Mouse (Mus musculus): ENCODE results near the gene Ptpre.
"Not testable (repeated sequence)": the region's sequence is repeated elsewhere in the genome, so short reads cannot be mapped to it uniquely, and the experiment has no call there.

Gene Ptpre

DNA sequence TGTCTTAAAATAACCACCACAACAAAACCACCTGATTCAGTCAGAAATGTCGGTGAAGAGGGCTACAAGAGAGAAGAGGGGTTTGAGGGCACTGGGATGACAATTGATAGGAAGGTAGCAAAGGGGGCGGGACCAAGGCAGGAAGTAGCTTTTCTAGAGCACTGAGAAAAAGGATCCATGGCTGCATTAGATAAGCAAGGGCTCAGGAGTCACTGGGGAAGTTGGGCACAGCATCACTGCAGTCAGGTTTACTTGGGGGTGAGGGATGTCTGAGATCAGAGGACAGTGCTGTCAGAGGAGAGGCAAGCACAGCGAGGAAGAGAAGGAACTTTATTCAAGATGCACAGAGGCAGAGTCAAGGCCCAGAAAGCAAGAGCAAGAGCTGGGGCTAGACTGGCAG is 1.4 kb upstream of the Ptpre start:
- DNase-seq = no peak

DNA sequence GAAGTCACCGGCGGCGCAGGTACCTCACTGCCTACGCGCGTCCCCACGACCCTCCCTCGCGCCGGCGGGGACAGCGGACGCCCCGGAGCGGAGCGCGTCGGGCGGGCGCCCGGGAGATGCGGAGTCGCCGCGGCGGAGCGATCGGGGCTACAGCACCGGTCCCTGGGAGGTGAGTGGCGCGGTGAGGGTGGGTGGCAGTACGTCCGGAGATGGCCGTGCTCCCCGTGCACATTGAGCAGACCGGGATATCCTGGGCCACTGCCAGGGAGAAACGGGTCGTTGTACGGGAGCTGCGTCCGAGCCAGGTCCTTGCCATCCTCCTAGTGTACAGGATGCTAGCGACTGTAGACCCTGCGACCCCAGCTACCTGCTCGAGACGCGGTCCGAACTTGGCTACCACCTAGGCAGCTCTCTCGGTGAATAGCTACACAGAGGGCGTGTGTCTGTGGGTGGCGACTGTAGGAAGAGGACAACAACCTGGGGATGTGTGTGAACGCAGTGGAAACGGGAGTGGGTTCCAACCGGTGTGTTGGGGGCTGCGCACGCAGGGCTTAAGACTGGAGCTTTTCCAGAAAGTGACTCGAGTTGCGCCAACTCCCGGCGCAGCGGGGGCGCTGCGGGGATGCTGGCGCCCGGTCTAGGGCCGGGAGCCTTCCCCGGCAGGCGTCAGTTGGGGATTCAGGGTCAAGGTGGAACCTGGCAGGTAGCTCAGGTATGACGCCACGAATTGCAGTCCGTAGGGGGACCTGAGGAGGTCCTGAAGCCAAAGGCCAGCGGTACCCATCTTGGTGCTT is 864 bp downstream of the Ptpre start:
- DNase-seq = no peak

DNA sequence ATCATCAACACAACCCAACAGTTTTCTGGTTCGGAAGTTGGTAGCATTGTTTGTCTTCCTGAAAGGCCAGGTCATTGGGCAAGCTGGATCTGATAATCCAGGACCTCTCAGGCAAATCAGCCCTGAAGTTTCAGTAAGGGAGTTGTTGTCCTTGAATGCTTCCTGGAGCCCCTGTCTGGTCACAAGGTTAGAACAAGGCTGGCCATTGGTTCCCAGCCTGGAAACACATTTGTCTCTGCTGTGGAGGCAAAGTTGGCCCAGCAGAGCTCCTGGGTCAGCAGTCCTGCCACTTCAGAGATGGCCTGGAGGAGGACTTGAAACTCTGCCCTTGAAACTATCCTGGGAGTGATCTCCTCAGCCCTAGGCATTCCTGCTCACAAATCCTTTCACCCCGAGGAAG is 2.1 kb downstream of the Ptpre start:
- no peak for DNase-seq

DNA sequence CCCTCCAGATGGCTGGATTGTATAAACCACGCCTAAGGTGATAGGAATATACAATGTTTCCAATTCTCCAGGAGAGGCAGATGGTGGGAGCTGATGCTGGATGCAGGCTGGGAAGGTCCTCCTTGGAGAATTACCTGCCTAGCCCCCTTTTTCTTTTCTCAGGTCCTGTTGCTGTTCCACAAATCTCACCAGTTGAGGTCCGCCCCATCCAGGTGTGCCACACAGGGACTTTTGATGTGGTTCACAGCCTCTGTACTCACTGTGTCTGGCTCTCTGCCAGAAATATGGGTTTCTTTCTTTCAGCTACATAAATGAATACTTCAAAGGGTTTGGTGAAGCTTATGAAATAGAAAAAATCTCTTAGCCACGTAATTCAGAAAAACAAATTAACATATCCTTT is 5.0 kb downstream of the Ptpre start:
- DNase-seq = no peak

DNA sequence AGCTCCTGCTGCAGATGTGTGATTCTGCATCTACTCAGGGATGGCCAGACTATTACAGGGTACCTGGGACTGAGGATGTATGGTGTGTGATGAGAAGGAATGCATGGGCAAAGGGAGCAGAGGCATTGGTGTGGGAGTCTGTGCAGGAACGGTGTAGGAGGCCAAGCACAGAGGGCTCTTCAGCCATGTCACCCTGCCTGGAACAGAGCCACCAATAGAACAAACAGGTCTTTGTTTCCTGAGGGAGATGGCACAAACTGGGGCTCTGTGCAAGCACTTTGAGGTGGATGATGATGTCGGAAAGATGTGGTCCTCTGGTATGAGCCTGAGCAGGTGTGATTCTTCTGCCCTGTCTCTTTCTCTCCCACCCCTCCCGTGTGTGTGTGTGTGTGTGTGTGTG is 5.8 kb downstream of the Ptpre start:
- DNase-seq = peak; percentile 78

DNA sequence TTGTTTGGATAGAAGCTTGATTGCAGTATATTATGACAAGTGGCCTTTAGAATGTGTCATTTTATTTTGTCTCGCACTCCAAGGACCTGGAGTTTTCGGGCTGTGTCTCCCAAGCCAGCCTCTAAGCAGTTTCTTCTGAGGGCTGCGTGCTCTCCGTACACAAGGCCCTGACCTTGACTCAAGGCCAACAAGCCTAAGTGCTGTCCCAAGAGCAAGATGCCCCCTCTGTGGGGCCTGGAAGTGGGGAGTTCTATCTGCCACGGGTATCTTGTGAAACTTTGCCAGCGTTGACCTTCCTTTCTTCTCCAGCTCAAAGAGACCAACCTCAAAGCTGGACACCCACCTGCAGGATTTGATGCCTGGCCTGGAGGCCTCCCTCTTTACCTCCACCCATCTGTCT is 7.0 kb downstream of the Ptpre start:
- DNase-seq = no peak

DNA sequence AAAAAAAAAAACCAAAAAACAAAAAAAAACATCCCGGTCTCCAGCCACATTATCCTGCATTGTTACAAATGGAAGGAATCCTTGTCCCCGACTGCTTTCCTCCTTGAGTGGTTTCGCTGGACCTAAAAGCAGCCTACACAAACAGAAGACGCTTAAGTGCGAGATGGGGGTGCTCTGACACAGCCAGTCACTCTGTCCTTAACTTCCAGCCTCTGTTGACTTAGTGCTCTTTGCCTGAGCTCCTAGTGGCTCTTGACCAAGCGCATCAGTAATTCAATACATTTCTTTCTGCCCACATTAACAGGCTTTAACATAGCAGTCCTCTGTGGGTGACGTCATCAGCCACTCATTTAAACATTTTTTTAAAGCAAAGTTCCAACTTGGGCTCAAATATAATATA is 8.7 kb downstream of the Ptpre start:
- DNase-seq = no peak

DNA sequence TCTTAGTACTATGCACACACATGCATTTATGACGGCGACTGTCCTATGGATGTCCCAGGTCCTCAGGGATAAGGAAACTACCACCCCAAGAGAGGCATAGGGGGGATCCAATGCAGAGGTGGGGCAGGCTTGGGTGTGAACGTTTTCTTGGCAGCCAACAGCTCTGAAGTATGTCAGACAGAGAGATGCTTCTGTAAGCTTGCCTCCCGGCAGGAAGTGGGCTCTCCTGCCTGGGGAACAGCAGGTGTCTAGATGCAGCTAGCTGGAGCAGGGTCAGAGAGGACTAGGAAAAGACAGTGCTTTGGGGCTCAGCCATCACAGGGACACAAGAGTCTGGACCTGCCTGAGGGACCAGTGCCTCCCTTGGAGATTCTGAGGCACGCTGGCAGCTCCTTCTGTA is 9.2 kb downstream of the Ptpre start:
- no peak for DNase-seq

DNA sequence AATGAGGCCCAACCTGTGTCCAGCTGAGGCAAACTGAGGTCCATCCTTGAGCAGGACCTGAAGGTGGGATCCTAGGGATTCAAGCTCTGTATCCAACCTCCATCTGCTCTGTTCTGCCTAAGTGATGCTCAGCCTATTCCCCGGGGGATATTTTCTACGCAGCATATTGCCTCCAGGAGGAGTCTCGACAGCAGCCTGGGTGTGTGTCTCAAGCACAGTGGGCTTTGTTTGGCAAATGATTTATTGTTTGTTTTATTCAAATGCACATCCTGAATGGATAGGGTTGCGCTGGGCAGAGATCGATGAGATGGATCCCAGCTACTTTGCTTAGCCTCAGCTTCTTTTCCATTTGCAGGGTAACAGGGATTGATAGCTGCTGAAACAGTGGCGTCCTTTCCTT is 11.2 kb downstream of the Ptpre start:
- no peak for DNase-seq

DNA sequence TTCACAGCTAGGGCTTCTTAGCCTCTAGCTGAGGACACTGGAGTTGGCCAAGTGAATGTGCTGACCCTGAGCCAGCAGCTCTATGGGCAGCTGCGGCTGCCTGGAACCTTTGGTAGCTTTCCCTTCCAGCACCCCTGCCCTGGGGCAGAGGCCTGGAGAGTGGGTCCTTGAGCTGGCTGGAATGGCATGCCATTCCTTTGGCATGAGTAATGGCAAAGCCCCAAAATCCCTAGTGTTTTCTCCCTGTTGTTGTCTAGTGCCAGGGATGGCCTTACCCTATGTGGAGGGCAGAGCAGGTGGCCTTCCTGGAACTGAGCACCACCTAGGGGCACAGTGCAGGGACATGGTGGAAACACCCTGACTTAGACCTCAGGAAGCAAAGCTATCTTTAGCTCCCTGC is 14.3 kb downstream of the Ptpre start:
- DNase-seq = no peak

DNA sequence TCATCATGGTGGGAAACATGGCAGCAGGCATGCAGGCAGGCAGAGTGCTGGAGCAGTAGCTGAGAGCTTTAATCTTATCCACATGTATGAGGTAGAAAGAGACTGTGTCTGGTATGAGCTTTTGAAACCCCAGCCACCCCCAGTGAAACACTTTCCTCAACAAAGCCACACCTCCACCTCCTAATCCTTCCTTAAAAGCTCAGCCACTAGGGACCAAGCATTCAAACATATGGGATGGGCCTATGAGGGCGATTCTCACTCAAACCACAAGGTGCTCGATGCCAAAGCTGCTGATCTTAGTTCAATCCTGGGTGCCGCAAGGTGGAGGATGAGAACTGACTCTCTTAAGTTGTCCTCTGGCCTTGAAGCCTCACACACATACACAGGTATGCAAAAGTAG is 16.3 kb downstream of the Ptpre start:
- DNase-seq = no peak

DNA sequence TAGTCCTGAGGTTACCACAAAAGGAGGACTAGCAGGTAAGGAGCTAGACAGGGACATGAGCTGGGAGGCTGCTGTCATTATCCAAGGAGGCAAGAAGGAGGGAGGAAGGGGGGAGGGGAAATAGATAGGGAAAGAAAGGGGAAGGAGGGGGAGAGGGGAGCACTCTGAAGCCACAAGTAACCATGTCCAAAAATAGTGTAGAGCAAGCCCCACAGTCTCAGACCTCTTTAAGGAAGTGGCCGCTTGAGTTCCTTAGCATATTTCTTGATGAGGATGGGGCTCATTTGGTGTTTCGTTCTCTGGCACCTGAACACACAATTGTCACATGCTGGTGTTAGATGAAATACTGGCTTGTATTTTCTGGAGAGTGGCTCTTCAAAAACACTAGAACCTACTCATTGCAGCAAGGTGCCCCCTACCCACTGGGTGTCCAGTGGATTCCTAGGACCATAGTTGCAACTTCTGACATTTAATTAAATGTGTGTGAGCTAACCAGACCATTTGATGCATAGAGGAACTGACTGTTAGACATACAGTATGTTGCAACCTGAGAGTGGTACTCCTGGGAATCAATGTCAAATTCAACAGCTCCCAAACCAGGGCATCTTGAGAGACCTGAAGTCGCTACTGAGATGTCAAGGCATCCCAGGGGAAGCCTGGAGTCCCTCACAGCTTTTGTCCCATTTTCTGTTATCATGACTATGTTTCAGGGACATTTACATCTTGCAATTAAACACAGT is 19.6 kb downstream of the Ptpre start:
- no peak for DNase-seq

DNA sequence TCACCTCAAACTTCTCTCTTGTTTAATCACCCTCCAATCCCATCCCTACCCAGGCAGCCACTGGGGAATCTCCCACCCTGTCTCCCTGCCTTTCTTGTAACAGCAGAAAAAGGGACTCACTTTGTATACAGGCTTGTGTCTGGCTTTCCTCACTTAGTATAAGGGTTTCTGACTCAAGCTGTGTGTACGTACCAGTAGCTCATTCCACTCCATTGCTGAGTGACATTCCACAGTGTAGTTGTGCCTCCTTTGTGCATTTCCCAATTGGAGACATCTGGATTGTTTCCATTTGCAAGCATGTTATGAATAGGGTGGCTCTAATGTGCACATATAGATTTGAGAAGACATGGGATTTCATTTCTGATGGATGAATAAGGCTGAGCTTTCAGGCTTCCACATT is 23.0 kb downstream of the Ptpre start:
- DNase-seq = no peak

DNA sequence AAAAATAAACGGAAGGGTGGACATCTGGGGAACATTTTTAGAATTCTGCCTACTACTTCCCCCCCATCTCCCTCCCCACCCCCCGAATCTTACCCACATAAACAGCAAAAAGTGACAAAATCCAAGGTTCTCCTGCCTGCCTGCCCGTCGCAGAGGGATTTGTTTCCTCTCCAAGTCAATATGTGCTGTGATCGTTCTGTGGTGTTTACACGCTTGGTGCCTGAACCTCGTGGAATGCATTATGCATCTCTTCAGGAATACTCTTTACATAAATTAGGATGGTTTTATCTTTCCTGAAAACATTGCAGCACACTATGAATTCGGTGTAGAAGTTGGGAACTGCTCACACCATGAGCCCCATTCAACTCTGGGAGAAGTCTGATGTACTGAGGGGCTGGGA is 26.7 kb downstream of the Ptpre start:
- no peak for DNase-seq

DNA sequence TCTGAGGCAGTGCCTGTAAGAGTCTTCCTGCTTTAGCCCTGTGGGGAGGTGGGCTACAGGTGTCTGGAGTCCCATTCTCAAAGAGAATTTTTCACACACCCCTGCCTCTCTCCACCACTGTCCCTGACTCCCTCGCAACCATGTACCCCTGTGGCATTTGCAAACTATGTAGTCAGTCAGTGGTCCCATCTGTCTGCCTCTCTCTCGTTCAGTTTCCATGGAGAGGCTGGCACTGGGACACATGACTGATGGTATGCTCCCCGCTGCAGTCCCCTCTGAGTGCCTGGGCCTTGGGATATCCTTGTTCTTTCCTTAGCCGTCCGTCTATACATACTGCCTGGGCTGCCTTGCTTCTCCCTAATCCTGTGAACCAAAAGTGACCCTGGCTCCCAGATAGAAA is 28.7 kb downstream of the Ptpre start:
- DNase-seq = no peak

DNA sequence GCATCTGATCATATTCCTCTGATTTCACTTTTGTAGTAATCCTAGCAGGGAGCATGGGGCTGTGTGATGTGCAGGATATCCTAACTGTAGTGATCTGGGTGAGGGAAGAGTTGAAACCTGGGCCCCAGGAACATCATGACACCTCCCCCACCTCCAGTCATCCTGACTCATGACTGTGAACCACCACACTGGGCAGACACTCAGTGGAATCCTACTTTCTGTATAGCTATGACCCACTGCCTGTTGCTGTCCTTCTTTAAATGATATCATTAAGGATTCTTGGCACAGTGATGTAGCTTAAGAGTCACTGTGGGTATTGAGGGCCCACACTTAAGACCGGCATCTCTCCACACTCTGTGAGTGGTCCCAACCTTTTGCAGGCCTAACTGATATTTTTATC is 30.3 kb downstream of the Ptpre start:
- DNase-seq = no peak

DNA sequence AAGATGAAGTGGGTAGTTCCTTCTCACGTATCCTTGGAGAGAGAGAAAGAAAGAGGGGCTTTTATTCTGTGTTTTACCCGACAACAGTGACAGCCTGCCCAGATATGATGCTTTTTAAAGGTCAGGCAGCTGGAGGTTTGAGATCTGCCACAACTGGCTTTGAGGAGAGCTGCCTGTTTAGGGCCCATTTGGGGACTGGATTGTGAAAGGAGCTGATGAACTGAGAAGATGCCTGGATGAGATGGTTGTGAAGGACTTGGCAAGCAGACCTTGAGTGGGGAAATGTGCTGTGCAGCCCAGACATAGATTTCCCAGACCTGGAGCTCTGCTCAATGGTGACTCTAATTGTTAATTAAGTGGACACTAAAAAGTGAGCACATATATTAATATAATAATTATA is 31.3 kb downstream of the Ptpre start:
- DNase-seq = peak; percentile 20

DNA sequence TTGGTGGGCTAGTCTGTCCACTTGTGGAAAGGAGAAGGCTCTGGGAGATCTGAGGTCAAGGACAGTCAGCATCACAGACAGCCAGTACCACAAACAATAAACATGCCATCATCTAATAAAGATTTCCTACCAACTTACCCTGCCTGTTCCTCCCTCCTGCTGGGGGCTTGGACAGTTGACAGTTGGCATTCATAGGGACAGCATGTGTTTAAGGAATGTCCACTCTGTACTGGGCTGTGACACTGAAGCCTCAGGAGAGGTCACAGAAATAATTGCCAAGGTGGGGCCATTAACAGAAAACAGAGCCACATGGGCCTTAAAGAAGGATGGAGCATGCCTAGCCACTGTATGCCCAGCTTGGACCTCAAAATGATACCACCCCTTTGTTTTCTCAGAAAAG is 34.1 kb downstream of the Ptpre start:
- peak; percentile 16 for DNase-seq

DNA sequence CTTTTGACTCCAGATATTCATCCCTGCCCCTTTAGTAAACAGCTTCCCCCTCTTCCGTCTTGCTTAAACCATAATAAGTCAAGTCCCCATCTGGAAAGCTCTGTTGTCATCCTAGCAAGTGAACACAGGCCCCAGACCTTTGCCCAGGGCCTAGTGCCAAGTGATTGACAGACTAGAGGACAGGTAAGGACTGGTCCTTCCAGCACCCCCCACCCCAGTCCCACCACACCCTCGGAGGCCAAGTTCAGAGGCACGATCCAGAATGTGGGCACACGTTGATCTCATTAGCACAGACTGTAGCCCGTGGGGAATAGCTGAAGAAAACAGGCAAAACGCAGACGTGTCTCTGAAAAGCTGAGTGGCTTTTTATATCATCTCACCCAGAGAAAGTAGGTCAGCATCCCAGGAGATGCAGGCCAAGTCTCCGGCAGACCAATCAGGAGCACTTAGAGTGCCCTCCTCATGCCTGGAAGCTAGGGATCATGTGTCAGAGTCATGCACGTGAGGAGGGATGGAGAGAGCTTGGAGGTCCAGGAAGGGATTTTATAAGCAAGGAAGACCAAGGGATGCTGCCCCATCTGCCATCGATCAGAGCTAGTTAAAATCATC is 34.8 kb downstream of the Ptpre start:
- DNase-seq = peak; percentile 90

DNA sequence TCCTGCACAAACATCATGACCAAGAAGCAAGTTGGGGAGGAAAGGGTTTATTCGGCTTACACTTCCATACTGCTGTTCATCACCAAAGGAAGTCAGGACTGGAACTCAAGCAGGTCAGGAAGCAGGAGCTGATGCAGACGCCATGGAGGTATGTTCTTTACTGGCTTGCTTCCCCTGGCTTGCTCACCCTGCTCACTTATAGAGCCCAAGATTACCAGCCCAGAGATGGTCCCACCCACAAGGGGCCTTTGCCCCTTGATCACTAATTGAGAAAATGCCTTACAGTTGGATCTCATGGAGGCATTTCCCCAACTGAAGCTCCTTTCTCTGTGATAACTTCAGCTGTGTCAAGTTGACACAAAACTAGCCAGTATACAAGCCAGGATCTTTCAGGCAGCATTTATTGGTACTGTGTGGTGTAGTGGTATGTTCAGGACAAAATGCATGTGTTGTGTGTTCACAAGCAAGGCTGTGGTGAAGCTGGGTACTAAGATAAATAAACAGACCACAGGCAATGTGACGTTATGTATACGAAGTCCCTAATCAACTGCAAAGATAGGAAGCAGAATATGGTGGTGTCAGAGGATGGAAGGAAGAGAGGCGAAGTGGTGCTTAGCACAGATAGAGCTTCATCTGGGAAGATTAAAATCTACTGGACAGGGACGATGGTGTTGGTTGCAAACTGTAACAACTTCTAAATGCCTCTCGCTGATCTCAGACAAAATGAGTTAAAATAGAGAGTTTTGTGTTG is 38.2 kb downstream of the Ptpre start:
- DNase-seq = not testable (repeated sequence)

DNA sequence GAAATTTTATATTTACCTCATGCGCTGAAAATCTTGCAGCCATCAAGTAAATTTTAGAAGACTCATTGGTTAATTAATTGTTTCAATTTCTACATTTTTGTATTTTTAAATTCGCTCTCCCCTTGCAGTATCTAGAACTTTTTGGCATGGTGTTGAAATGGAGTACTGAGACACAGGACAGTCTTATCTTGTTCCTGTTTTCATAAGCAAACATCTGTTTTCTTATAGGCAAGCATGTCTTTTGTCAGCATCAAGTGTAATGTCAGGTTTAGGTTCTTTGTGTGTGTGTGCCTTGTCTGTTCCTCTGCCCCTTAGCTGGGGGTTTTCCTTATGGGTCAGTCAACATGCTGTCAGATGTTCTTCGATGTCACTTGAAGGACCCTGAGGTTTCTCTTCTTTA is 39.0 kb downstream of the Ptpre start:
- no peak for DNase-seq

DNA sequence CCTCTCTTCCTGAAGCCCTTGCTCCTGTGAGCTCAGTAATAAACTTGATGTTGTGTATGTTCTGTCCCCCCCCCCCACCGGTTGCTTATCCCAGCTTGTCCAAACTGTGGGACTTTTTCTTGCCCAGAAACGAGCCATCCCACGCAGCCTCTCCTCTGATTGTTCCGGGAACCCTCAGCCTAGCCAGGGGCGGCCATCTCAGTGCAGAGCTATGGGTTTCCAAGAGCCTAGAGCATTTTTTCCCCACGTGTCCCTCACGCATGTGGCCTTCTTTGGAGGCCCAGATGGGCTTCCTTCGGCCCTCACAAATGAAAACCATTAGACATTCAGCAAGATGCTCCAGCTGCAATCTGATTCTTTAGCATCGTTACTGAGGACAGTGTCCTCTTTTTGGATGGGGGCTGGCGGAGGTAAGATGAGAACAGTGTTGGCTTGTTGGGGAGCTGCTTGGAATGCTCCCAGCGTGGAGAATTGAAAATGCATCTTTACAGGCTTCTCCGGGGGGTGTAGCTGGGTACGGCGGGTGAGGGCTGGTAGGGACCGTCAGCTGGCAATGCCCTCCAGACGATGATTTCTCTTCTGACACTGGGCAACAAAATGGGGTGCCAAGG is 41.5 kb downstream of the Ptpre start:
- no peak for DNase-seq

Measured in retina, postnatal 1 day (tissue).